Mouse (Mus musculus) heart, adult 2 months (tissue): ENCODE measurements around the gene Stab1. TPM values are rescaled to one million over a fixed set of nuclear protein-coding genes. Genes with fewer than 3 reads are reported as not detected.

ENCODE experiments used
- DNase-seq, 2 experiments: peaks; one replicate each; pipeline ENCODE4 v3.0.0; 2021
- H3K27ac ChIP-seq: fragments of 200-600 bp; 2 replicates; pipeline ENCODE4 v1.8.1; 2022
- H3K27me3 ChIP-seq: fragments of 200-500 bp; 2 replicates; pipeline ENCODE4 v1.6.1; 2012; ENCODE audit warnings: mild to moderate bottlenecking, low read length, inconsistent platforms, mixed read lengths; ENCODE audit not compliant: control insufficient read depth, insufficient read depth
- H3K36me3 ChIP-seq: fragments of 200-500 bp; 2 replicates; pipeline ENCODE4 v1.6.1; 2012; ENCODE audit warnings: low read length, inconsistent platforms; ENCODE audit not compliant: control insufficient read depth, insufficient read depth
- H3K4me1 ChIP-seq: fragments of 200-500 bp; 2 replicates; pipeline ENCODE4 v1.6.1; 2011; ENCODE audit warnings: low read length; ENCODE audit not compliant: control insufficient read depth, insufficient read depth
- H3K4me3 ChIP-seq: fragments of 200-600 bp; 2 replicates; pipeline ENCODE4 v1.8.1; 2022
- H3K79me2 ChIP-seq: fragments of 200-500 bp; replicated peaks from 2 replicates; pipeline ENCODE4 v1.6.1; 2012; ENCODE audit warnings: mild to moderate bottlenecking, inconsistent platforms, low read length, moderate library complexity, mixed read lengths; ENCODE audit not compliant: control insufficient read depth, insufficient read depth
- H3K9ac ChIP-seq: fragments of 200-500 bp; 2 replicates; pipeline ENCODE4 v1.6.1; 2012; ENCODE audit warnings: low read depth, mild to moderate bottlenecking, control low read depth, inconsistent platforms, low read length, mixed read lengths
- CTCF ChIP-seq: fragments of 200-600 bp; IDR thresholded peaks from 2 replicates; pipeline ENCODE4 v1.8.1; 2022; ENCODE audit warnings: antibody characterized with exemption, mild to moderate bottlenecking, moderate library complexity
- EP300 ChIP-seq: fragments of 200-500 bp; IDR thresholded peaks from 2 replicates; pipeline ENCODE4 v1.6.1; 2011; ENCODE audit warnings: low read depth, low read length, control low read depth; ENCODE audit not compliant: insufficient read depth
- POLR2A ChIP-seq: fragments of 200-500 bp; IDR thresholded peaks from 2 replicates; pipeline ENCODE4 v1.6.1; 2011; ENCODE audit warnings: mild to moderate bottlenecking, low read depth, low read length, control low read depth; ENCODE audit not compliant: insufficient read depth
- WGBS: fragments of 180-500 bp; shearing (Covaris S2); methylation state at CpG from one replicate; pipeline ENCODE4 v1.1.7; 2018; 5-methylcytosine and 5-hydroxymethylcytosine counted together
- intact Hi-C: fragments of 180-260 bp; cut with DNase I; formaldehyde crosslinking; loops from one replicate; pipeline ENCODE4 v1.15.1; 2025
- polyA plus RNA-seq: library from polyadenylated mRNA; depleted of rRNA; stranded (reverse); fragments of >200 nt; gene quantifications from 2 replicates; pipeline ENCODE4 v1.2.3, GENCODE M21; 2012
- total RNA-seq, 2 experiments: library from RNA; stranded (reverse); gene quantifications; 2 replicates each; pipeline ENCODE4 v1.2.3; 2021

Gene Stab1
- total and polyA plus RNA-seq, 3 experiments, result 64.2 to 77.0 (median 65.0) TPM

GRCm38 (mm10) chr14:31138897-31139429 is 29.5 kb downstream of the Stab1 start:
- DNase-seq, result peak in 1 of 2 experiments; percentile 21
- WGBS, result 81% methylated on average over 9 of the region's 9 CpGs
- H3K27ac ChIP-seq, result no peak overlapping the region
- no peaks in the 10 kb centered on the region; the same call in none of the 2 replicates for H3K4me1 ChIP-seq
- TF ChIP-seq EP300 (no peak), POLR2A (no peak), CTCF (no peak)
- no peak overlapping the region for H3K4me3 ChIP-seq
- H3K27me3 ChIP-seq, result no peaks in the 10 kb centered on the region
- H3K9ac ChIP-seq, result no peak overlapping the region
- intact Hi-C loops, result no loop called here
- H3K79me2 ChIP-seq, result no peaks in the 10 kb centered on the region
- no peaks in the 10 kb centered on the region for H3K36me3 ChIP-seq

DNA sequence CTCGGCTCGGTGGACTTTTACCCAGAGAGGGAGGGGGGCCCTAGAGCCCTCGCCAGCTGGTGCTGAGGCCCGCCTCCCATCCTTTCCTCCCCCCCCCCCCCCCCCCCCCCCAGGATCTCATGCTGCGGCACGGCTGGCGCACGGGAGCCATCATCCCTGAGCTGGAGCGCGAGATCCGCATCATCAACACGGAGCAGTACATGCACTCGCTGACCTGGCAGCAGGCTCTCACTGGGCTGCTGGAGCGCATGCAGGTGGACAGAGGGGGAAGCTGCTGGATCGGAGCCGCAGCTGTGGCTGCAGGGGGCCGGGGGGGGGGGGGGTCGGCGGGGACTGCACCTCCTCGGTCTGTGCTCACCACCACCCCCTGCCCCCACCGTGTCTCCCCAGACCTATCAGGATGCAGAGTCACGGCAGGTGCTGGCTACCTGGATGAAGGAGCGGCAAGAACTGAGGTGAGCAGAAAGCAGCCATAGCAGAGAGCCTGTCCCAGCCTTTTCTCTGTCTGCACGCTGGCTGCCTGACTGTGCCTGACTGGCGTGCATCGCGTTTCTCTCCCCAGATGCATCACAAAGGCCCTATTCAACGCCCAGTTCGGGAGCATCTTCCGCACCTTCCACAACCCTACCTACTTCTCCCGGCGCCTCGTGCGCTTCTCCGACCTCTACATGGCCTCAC is 30.1 kb downstream of the Stab1 start:
- DNase-seq, result no peak
- intact Hi-C loops, result no loop called here
- H3K4me3 ChIP-seq, result no peak overlapping the region
- H3K4me1 ChIP-seq, result no peaks in the 10 kb centered on the region; the same call in none of the 2 replicates
- no peak overlapping the region for H3K9ac ChIP-seq
- WGBS, result 82% methylated on average over 25 of the region's 35 CpGs
- no peaks in the 10 kb centered on the region for H3K27me3 ChIP-seq
- H3K79me2 ChIP-seq, result no peaks in the 10 kb centered on the region
- TF ChIP-seq EP300 (no peak), CTCF (no peak), POLR2A (no peak)
- H3K36me3 ChIP-seq, result no peaks in the 10 kb centered on the region
- no peak overlapping the region; the same call in 1 of the 2 replicates for H3K27ac ChIP-seq

- H3K36me3 ChIP-seq, result no peaks in the 10 kb centered on the region
- TF ChIP-seq POLR2A (no peak), EP300 (no peak), CTCF (no peak)
- 25% methylated on average over 11 of the region's 11 CpGs for WGBS
- H3K4me1 ChIP-seq, result no peaks in the 10 kb centered on the region; the same call in none of the 2 replicates
- H3K27me3 ChIP-seq, result no peaks in the 10 kb centered on the region
- intact Hi-C loops, result no loop called here
- H3K9ac ChIP-seq, result no peak overlapping the region
- no peaks in the 10 kb centered on the region for H3K79me2 ChIP-seq
- no peak overlapping the region for H3K4me3 ChIP-seq
- peak overlapping the region; percentile 49 for H3K27ac ChIP-seq
- DNase-seq, result peak; percentile 51 to 54
These were observed 30.6 kb downstream of the Stab1 start for GRCm38 (mm10) chr14:31137791-31138190.

DNA sequence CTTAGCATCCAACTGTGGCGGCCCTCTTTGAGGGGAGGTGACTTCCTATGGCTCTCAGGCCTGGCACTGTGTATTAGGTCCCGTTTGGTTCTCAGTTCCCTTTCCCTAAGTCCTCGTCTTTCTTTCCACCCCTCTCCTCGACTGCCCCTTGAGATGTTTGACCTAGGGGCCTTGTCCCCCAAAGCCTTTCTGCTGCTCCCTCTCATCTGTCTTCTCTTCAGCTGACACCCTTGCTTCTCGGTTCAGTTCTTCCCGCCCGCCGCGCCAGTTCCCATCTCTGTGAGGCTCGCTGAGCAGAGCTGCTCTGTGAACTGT is 31.2 kb downstream of the Stab1 start:
- TF ChIP-seq CTCF, result no peak
- TF ChIP-seq EP300, result no peak
- TF ChIP-seq POLR2A, result no peak
- WGBS, result 69% methylated on average over 10 of the region's 10 CpGs
- Histone ChIP-seq H3K79me2 (no peaks in the 10 kb centered on the region), H3K4me3 (no peak overlapping the region), H3K27ac (peak overlapping the region; percentile 49; the same call in 1 of the 2 replicates), H3K27me3 (no peaks in the 10 kb centered on the region), H3K4me1 (no peaks in the 10 kb centered on the region; the same call in none of the 2 replicates), H3K9ac (no peak overlapping the region), H3K36me3 (no peaks in the 10 kb centered on the region)
- peak in 1 of 2 experiments; percentile 32 for DNase-seq
- intact Hi-C loops, result no loop called here

DNA sequence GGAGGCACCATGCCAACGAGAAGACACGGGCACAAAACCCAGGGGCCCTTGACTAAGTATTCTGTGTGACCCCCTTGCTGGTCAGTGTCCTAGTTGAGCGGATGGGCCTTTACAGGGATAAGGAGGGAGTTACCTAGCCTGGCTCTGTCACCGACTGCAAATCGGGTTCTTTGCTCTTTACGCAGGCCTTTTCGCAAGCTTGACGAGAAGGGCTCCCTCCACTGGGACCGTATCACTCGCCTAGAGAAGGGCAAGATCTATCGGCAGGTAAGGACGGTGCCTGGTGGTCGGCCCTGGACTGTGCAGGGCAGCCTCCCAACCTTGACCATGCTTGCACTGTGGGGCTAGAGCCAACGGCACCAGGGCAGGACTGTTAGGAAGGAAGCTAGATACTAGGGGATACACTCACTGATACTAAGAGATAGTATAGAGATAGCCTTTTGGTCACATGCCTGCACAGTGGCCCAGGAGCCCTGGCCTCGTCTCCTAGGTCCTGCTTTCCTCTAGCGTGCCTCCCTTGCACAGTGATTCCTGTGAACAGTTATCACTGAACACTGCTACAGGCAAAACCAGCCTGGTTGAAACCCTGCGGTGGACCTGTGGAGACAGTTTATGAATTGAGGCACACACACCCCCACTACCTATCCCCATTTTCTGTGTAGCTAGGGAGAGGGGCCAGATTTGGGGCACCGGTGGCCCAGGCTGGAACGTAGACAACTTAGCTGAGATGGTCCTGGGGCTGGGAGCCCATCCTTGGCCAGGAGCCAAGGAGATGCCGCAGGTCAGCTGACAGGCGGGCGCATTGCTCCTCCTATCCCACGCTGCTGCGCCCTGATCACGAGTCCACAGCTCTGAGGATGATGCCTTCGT is 31.8 kb downstream of the Stab1 start:
- 83% methylated on average over 26 of the region's 26 CpGs for WGBS
- intact Hi-C loops, result no loop called here
- no peak overlapping the region for H3K4me3 ChIP-seq

More for the DNA sequence above, 31.8 kb downstream of the Stab1 start:
- peak in 1 of 2 experiments; percentile 26 for DNase-seq
- Histone ChIP-seq H3K27ac (no peak overlapping the region; the same call in 1 of the 2 replicates), H3K9ac (no peak overlapping the region), H3K79me2 (no peaks in the 10 kb centered on the region), H3K27me3 (no peaks in the 10 kb centered on the region), H3K36me3 (no peaks in the 10 kb centered on the region), H3K4me1 (peaks cover 1% of the 10 kb centered on the region)
- TF ChIP-seq POLR2A (no peak), CTCF (no peak), EP300 (no peak)
